Mouse (Mus musculus) intestine, embryonic 16.5 days (tissue): ENCODE measurements around the gene Pdzd2. TPM values are rescaled to one million over a fixed set of nuclear protein-coding genes. Genes with fewer than 3 reads are reported as not detected.

Experiments used
- ATAC-seq: fragments of 200-750 bp; cut with Nextera tagmentation; 2 replicates; pipeline ENCODE4 v1.8.0; 2017; ENCODE audit warnings: moderate TSS enrichment, moderate library complexity
- H3K27ac ChIP-seq: fragments of 300-500 bp; sonication (generic); 2 replicates; pipeline ENCODE4 v1.5.1; 2014; ENCODE audit warnings: mild to moderate bottlenecking, low read length
- H3K27me3 ChIP-seq: fragments of 300-500 bp; sonication (generic); replicated peaks from 2 replicates; pipeline ENCODE4 v1.6.1; 2014; ENCODE audit warnings: low read length, control low read depth, mixed read lengths; ENCODE audit not compliant: control insufficient read depth, insufficient read depth
- H3K36me3 ChIP-seq: fragments of 300-500 bp; sonication (generic); 2 replicates; pipeline ENCODE4 v1.6.1; 2014; ENCODE audit warnings: low read length, control low read depth; ENCODE audit not compliant: control insufficient read depth, insufficient read depth
- H3K4me1 ChIP-seq: fragments of 300-500 bp; sonication (generic); 2 replicates; pipeline ENCODE4 v1.6.1; 2014; ENCODE audit warnings: low read length, control low read depth, mixed read lengths; ENCODE audit not compliant: control insufficient read depth, insufficient read depth
- H3K4me2 ChIP-seq: fragments of 300-500 bp; sonication (generic); 2 replicates; pipeline ENCODE4 v1.6.1; 2014; ENCODE audit warnings: low read depth, low read length, control low read depth
- H3K4me3 ChIP-seq: fragments of 300-500 bp; sonication (generic); 2 replicates; pipeline ENCODE4 v1.5.1; 2014; ENCODE audit warnings: mild to moderate bottlenecking, low read length
- H3K9ac ChIP-seq: fragments of 300-500 bp; sonication (generic); 2 replicates; pipeline ENCODE4 v1.6.1; 2014; ENCODE audit warnings: low read depth, low read length
- H3K9me3 ChIP-seq: fragments of 300-500 bp; sonication (generic); 2 replicates; pipeline ENCODE4 v1.6.1; 2016; ENCODE audit warnings: low read length, control low read depth; ENCODE audit not compliant: control insufficient read depth
- WGBS: fragments of 180-500 bp; shearing (Covaris S2); extraction: QIAGEN DNeasy Blood & Tissue Kit; methylation state at CpG from one replicate; pipeline ENCODE4 v1.1.7; 2014; 5-methylcytosine and 5-hydroxymethylcytosine counted together
- polyA plus RNA-seq: library from polyadenylated mRNA; unstranded; fragments of >200 nt; fragmentation: Nextera tagmentation; extraction: Ambion mirVana; gene quantifications from 2 replicates; pipeline ENCODE4 v1.2.1, GENCODE M21; 2015

Pdzd2 gene
- polyA plus RNA-seq, 1 experiment from 2014 or later: 9.1 TPM

DNA sequence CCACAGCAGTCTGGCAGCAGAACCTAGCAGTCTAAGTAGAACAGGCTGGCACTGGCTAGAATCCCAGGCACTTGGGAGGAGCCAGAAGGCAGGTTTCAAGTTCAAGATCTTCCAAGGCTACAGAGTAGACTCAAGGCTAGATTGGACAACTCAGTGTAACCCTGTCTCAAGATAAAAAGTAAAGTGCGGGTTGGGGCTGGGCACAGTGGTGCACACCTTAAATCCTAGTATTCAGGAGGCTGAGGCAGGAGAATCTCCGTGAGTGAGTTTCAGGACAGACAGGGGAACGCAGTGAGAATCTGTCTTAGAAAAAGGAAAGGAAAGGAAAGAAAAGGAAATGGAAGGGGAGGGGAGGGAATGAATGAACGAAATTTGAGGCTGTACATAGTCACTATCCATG lies 207.2 kb downstream of the Pdzd2 start:
- H3K36me3 ChIP-seq: no peaks in the 10 kb centered on the region
- ATAC-seq: no peak
- no peak overlapping the region for H3K4me3 ChIP-seq

GRCm38 (mm10) chr15:12522810-12523209 lies 216.9 kb downstream of the Pdzd2 start:
- H3K36me3 ChIP-seq: no peaks in the 10 kb centered on the region
- H3K9me3 ChIP-seq: no peaks in the 10 kb centered on the region
- no peak for ATAC-seq
- peaks cover 2% of the 10 kb centered on the region; the same call in 1 of the 2 replicates for H3K4me1 ChIP-seq
- H3K27ac ChIP-seq: no peak overlapping the region
- no peak overlapping the region for H3K4me3 ChIP-seq
- no peak overlapping the region for H3K9ac ChIP-seq
- WGBS: 81% methylated on average over 7 of the region's 7 CpGs
- no peaks in the 10 kb centered on the region for H3K27me3 ChIP-seq
- no peak overlapping the region for H3K4me2 ChIP-seq

More for the DNA sequence above, 207.2 kb downstream of the Pdzd2 start:
- Histone ChIP-seq H3K4me2 (no peak overlapping the region), H3K27ac (no peak overlapping the region), H3K27me3 (no peaks in the 10 kb centered on the region), H3K4me1 (no peaks in the 10 kb centered on the region), H3K9ac (no peak overlapping the region), H3K9me3 (no peaks in the 10 kb centered on the region)
- 94% methylated on average over 4 of the region's 4 CpGs for WGBS

GRCm38 (mm10) chr15:12520292-12520691 lies 219.4 kb downstream of the Pdzd2 start:
- H3K27me3 ChIP-seq: no peaks in the 10 kb centered on the region
- no peak overlapping the region for H3K4me2 ChIP-seq
- H3K4me3 ChIP-seq: no peak overlapping the region
- peaks cover 2% of the 10 kb centered on the region; the same call in 1 of the 2 replicates for H3K4me1 ChIP-seq
- ATAC-seq: no peak
- H3K36me3 ChIP-seq: no peaks in the 10 kb centered on the region
- no peak overlapping the region for H3K9ac ChIP-seq
- no peak overlapping the region for H3K27ac ChIP-seq
- no peaks in the 10 kb centered on the region for H3K9me3 ChIP-seq
- 71% methylated on average over 9 of the region's 9 CpGs for WGBS

GRCm38 (mm10) chr15:12518370-12518973 lies 221.3 kb downstream of the Pdzd2 start:
- Histone ChIP-seq H3K4me3 (no peak overlapping the region), H3K36me3 (no peaks in the 10 kb centered on the region), H3K27me3 (no peaks in the 10 kb centered on the region), H3K27ac (no peak overlapping the region), H3K9me3 (no peaks in the 10 kb centered on the region), H3K9ac (no peak overlapping the region), H3K4me2 (no peak overlapping the region), H3K4me1 (peaks cover 2% of the 10 kb centered on the region; the same call in 1 of the 2 replicates)
- ATAC-seq: no peak
- 69% methylated on average over 14 of the region's 14 CpGs for WGBS

DNA sequence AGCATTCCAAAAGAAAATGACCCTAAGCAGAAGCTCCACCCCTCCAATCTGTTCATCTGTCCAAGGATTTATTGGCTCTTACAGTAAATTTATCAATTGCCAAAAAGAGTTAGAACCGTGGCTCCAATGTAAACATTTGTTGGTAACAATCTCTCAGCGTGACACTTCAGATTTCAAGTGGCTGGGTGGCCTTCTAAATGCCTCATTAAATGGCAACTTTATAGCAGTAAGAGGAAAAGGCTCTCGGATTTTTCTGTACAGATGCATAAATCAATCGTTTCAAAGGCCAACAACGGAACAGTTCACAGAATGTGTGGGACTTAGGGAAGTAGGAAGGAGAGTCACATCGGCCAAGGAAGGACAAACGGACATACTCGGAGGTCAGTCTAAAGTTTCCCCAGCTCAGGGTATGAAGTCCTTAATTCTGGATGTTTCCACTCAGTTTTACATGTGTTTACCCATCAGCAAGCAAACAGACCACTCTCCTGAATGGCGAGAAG lies 222.4 kb downstream of the Pdzd2 start:
- 40% methylated on average over 9 of the region's 9 CpGs for WGBS
- H3K27ac ChIP-seq: no peak overlapping the region
- ATAC-seq: no peak
- H3K36me3 ChIP-seq: no peaks in the 10 kb centered on the region
- no peak overlapping the region for H3K4me3 ChIP-seq
- no peak overlapping the region for H3K9ac ChIP-seq
- H3K9me3 ChIP-seq: no peaks in the 10 kb centered on the region
- peaks cover 2% of the 10 kb centered on the region; the same call in 1 of the 2 replicates for H3K4me1 ChIP-seq
- H3K4me2 ChIP-seq: no peak overlapping the region
- H3K27me3 ChIP-seq: no peaks in the 10 kb centered on the region

- Histone ChIP-seq H3K27me3 (no peaks in the 10 kb centered on the region), H3K9ac (no peak overlapping the region), H3K36me3 (no peaks in the 10 kb centered on the region), H3K9me3 (no peaks in the 10 kb centered on the region), H3K27ac (no peak overlapping the region), H3K4me2 (no peak overlapping the region), H3K4me3 (no peak overlapping the region), H3K4me1 (peaks cover 2% of the 10 kb centered on the region; the same call in 1 of the 2 replicates)
- no peak for ATAC-seq
- 73% methylated on average over 9 of the region's 9 CpGs for WGBS
Observed at GRCm38 (mm10) chr15:12515272-12515844, 224.4 kb downstream of the Pdzd2 start.

- Histone ChIP-seq H3K4me3 (no peak overlapping the region), H3K36me3 (no peaks in the 10 kb centered on the region), H3K9me3 (no peaks in the 10 kb centered on the region), H3K4me2 (no peak overlapping the region), H3K9ac (no peak overlapping the region), H3K27me3 (no peaks in the 10 kb centered on the region), H3K27ac (no peak overlapping the region), H3K4me1 (no peaks in the 10 kb centered on the region; the same call in 1 of the 2 replicates)
- 82% methylated on average over 9 of the region's 9 CpGs for WGBS
- no peak for ATAC-seq
Observed at GRCm38 (mm10) chr15:12513526-12513925, 226.2 kb downstream of the Pdzd2 start.

- H3K9me3 ChIP-seq: no peaks in the 10 kb centered on the region
- H3K36me3 ChIP-seq: no peaks in the 10 kb centered on the region
- H3K27ac ChIP-seq: no peak overlapping the region
- WGBS: 80% methylated on average over 10 of the region's 10 CpGs
- no peaks in the 10 kb centered on the region for H3K27me3 ChIP-seq
- no peak for ATAC-seq
- no peak overlapping the region for H3K4me3 ChIP-seq
- H3K4me2 ChIP-seq: no peak overlapping the region
- H3K4me1 ChIP-seq: no peaks in the 10 kb centered on the region
- no peak overlapping the region for H3K9ac ChIP-seq
Observed at GRCm38 (mm10) chr15:12508765-12509377, 230.9 kb downstream of the Pdzd2 start.

- Histone ChIP-seq H3K9ac (no peak overlapping the region), H3K4me1 (no peaks in the 10 kb centered on the region), H3K4me2 (no peak overlapping the region), H3K36me3 (no peaks in the 10 kb centered on the region), H3K27ac (no peak overlapping the region), H3K4me3 (no peak overlapping the region), H3K9me3 (no peaks in the 10 kb centered on the region), H3K27me3 (no peaks in the 10 kb centered on the region)
- WGBS: 80% methylated on average over 4 of the region's 4 CpGs
- ATAC-seq: no peak
Observed at GRCm38 (mm10) chr15:12507523-12507922, 232.2 kb downstream of the Pdzd2 start.
